Mouse (Mus musculus) cerebellum, adult 18-20 months (tissue): ENCODE results near the gene Ehmt2.

Source experiments
- DNase-seq, 2 experiments: peaks; one replicate each; pipeline ENCODE4 v3.0.0; 2021

The Ehmt2 gene

DNA sequence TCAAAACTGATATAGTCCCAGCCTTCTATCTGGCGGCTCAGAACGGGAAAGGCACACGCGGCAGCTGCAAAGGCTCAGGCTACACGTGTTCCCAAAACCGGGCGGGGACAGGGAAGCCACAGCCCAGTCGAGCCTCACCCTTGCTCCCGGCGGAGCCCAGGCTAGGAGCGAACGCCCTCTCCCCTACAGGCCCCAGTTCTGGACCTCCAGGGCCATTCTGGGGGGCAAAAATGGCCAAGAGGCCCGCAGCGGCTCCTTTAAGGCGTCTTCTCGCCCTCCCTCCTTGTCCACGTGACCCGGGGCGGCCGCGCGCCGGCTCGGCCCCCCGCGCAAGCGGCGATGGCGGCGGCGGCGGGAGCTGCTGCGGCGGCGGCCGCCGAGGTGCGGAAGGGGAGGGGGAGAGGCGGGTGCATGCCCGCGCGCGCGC, at the start of gene Ehmt2, which contains the start of gene C2:
TSS of gene Ehmt2 (plus strand) at position 310 of the 427 bp plus-strand sequence.
TSS of gene C2 (minus strand) at position 106 of the 427 bp plus-strand sequence.
- DNase-seq, result peak; percentile 84 to 88

DNA sequence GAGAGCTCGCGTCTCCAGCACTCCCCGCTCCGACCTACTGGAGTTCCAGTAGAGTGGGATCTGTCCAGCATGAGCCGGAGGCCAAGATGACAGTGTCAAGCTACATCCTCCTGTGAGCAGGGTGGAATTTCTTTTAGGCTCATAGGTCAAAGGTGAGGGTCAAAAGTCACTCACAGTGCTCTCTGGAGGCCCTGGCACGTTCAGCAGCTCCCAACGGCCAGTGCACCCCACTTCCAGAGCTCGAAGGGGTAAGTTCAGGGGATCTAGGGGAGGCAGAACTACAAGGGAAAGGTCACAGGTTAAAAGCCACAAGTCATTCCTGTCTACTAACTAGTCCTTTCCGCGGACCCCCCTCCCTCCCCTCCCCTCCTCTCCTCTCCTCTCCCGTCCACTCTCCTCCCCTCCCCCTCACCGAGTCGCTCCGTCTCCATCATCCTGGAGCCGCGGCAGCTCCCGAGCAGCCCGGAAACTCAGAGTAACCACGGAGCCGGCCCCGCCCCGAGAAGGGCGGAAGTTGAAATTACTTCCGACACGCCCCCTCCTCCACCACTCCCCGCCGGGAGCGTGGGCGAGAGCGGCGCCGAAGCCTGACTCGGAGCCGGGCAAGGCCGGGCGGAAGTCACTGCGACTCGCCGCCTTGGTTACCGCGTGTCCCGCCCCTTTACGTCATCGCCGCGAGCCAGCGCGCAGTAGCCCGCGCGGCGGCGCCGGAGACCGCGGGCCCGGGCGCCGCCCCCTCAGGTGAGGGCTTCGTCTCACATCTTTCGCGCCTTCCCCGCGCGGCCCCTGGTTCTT, 48.4 kb upstream of the Ehmt2 start, which contains the start of the genes Skiv2l and Nelfe:
TSS of gene Skiv2l (minus strand) at position 489 of the 795 bp plus-strand sequence.
TSS of gene Nelfe (plus strand) at position 670 of the 795 bp plus-strand sequence.
- peak; percentile 98 for DNase-seq

GRCm38 (mm10) chr17:34850517-34851125, 47.6 kb upstream of the Ehmt2 start:
- DNase-seq, result no peak

- no peak for DNase-seq
Observed at GRCm38 (mm10) chr17:34853511-34853910, 44.8 kb upstream of the Ehmt2 start.

DNA sequence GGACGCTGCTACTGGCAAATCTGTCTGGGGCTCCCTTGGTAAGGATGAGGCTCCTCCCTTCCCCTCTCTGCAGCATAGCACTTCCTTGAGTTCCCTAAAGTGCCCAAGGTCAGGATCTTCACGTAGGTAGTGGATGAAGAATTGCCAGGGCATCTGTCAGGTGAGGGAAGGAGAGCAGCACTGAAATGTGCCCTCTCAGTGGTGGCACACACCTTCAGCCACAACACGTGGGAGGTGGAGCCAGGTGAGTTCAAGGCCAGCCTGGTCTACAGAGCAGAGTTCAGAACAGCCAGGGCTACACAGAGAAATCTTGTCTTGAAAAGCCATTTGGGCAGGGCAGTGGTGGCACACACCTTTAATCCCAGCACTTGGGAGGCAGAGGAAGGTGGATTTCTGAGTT, 43.5 kb upstream of the Ehmt2 start:
- no peak for DNase-seq

DNA sequence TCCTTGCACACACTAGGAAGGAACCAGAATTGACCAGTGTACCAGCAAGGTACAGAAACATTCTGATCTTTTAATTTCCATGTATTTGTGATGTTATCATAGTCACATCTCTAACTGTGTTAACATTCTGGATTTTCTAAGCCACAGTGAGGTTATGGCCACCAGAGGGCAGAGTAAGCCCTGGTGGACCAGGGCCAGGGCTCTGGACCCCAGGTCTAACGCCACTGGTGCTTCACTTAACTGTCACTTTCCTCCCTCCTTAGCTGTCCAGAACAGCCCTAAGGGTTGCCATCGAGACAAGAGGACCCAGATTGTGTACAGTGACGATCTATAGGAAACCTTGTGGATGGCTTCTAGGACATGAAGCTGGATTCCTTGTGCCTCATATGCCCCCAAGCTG, 42.4 kb upstream of the Ehmt2 start:
- peak in 1 of 2 experiments; percentile 44 for DNase-seq

- no peak for DNase-seq
Observed at GRCm38 (mm10) chr17:34858670-34859069, 39.6 kb upstream of the Ehmt2 start.

DNA sequence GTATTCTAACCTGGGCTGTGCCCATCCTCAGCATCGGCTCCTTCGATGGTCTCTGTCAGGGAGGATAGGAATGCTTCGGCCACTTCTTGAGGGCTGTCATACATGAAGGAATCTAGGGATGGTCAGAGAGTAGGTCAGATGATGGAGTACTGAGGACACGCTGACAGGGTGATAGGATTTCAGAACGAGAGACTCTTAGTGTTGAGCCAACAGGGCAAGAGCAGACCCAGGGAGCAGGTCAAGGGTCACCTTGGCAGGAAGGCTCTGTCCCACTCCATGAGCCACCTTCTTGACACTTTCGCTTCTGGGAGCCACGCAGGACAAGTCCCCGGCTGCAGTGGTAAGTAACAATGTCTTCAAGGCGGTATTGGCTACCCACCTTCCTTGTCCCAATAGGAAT, 37.8 kb upstream of the Ehmt2 start:
- DNase-seq, result no peak

GRCm38 (mm10) chr17:34861704-34862415, 36.4 kb upstream of the Ehmt2 start:
- no peak for DNase-seq

DNA sequence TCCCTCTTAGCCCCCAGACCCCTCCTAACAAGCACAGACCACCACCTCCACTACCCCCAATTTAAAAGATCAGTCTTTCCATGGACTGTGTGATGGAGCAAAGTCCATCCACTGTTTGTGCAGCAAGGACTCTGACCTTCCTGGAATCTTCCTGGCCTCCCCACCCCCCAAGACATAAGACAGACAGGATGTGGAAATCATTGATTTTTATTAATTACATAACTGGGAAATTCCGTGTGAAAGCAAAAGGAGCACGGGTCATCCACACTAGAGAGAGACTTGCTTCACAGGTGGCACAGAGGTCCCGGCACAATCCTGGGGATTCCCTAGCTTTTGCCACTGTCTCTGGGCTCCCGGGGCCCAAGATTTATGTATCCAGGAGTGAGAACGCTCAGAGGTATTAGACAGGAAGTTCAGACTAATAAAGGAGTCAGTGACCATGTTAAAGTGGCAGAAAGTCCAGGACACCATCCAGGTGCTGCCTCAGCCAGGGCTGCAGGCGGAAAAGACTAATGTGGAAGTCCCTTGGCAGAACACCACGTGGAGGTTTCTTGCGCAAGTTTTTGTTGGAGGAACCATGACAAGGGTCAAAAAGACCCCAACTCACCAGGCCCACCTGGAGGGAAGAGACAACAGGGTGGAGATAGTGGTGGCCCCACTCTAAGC, 35.7 kb upstream of the Ehmt2 start, which contains the start of gene Cfb:
TSS of gene Cfb (minus strand) at position 103 of the 666 bp plus-strand sequence.
- no peak for DNase-seq

- no peak for DNase-seq
Observed at GRCm38 (mm10) chr17:34865981-34866380, 32.3 kb upstream of the Ehmt2 start.

GRCm38 (mm10) chr17:34874321-34874720, 23.9 kb upstream of the Ehmt2 start:
- no peak for DNase-seq

DNA sequence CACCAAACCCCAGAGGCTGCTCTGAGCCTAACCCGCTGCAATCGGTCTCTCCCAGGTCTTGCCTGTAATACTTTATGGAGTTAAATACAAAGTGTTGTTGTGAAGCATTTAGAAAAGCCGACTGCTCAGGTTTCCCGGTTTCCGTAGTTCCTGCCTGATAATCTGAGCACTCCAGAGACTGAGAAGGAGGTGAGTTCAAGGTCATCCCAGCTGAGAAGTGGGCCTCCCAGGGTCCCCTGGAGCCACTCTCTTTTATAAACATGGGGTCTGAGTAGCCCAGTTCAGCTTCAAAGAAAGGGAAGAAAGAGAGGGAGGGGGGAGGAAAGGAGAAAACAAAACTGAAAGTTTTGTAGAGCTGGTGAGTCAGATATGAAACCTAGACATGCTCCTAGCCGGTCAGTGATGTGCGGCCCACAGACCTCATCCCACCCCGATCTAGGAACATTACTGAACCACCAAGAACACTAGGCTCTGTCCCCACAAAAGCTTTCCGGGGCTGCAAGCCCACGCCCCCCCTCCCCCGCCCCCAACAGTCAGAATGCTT, 18.9 kb upstream of the Ehmt2 start, which contains the start of gene Zbtb12:
TSS of gene Zbtb12 (plus strand) at position 148 of the 544 bp plus-strand sequence.
- no peak for DNase-seq

- DNase-seq, result no peak
Observed at GRCm38 (mm10) chr17:34881166-34881565, 17.1 kb upstream of the Ehmt2 start.

GRCm38 (mm10) chr17:34881683-34882310, 16.5 kb upstream of the Ehmt2 start, which contains the start of gene Gm20547:
Gm20547 (minus strand) TSS chr17:34882042.
- no peak for DNase-seq

DNA sequence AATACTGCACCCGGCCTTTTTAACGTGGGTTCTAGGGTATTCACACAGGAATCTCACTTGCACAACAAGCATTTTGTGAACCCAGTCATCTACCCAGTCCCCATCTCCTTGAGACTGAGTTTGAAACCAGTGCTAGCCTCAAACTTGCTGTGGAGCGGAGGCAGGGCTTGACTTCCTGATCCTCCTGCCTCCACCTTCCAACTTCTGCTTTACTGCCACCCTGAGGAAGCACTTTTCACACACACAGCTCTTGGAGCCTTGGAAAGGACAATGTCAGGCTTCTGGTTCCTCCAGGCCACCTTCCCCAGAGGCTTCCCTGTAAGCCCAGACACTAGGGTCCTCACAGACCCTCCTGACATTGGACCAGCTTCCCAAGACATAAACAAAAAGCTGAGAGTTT, 14.9 kb upstream of the Ehmt2 start:
- no peak for DNase-seq

DNA sequence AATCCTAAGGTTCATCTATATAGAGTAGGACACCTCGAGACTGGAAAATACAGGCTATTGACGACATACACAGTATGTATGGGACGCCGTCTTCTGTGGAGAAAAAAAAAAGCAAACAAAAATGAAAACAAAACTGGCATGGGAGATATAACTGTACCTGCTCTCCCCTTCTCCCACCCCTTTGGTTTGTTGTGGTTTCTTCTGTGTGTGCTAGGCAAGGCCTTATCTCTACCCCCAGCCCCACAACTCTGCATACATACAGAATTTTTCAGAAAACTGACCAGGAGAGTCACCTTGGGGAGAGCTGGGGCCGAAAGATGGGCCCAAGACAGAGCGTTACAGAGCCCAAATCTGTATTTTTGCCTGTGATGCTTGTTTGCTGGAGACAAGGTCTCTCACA, 13.6 kb upstream of the Ehmt2 start:
- DNase-seq, result no peak

- no peak for DNase-seq
Observed at GRCm38 (mm10) chr17:34885615-34886014, 12.7 kb upstream of the Ehmt2 start.

GRCm38 (mm10) chr17:34887942-34888341, 10.3 kb upstream of the Ehmt2 start:
- DNase-seq, result no peak

- no peak for DNase-seq
Observed at GRCm38 (mm10) chr17:34890074-34890743, 8.1 kb upstream of the Ehmt2 start.

- DNase-seq, result no peak
Observed at GRCm38 (mm10) chr17:34891377-34891776, 6.9 kb upstream of the Ehmt2 start.
